Mouse (Mus musculus) thymus, adult 2 months (tissue): ENCODE results near the gene Gm10775.

Experiments
- CTCF ChIP-seq: fragments of 200-500 bp; IDR thresholded peaks from 2 replicates; pipeline ENCODE4 v1.5.1; 2012; ENCODE audit warnings: mild to moderate bottlenecking, control low read depth, low read length, moderate library complexity, borderline replicate concordance; ENCODE audit not compliant: control insufficient read depth, poor library complexity, insufficient read depth; ENCODE audit errors: extremely low read depth
- POLR2A ChIP-seq: fragments of 200-500 bp; IDR thresholded peaks from 2 replicates; pipeline ENCODE4 v1.6.1; 2012; ENCODE audit warnings: mild to moderate bottlenecking, low read length, control low read depth, moderate library complexity; ENCODE audit not compliant: control insufficient read depth, poor library complexity, insufficient read depth; ENCODE audit errors: extremely low read depth

GRCm38 (mm10) chr13:65225945-65226344 lies 33.4 kb upstream of the Gm10775 start:
- TF ChIP-seq POLR2A, result no peak
- no peak for TF ChIP-seq CTCF
